Mouse (Mus musculus) ovary, postnatal 14 days (tissue): ENCODE results near the gene Lhpp.

Experiments used
- DNase-seq: peaks from one replicate; pipeline ENCODE4 v3.0.0; 2022; ENCODE audit warnings: low spot score

Gene Lhpp

DNA sequence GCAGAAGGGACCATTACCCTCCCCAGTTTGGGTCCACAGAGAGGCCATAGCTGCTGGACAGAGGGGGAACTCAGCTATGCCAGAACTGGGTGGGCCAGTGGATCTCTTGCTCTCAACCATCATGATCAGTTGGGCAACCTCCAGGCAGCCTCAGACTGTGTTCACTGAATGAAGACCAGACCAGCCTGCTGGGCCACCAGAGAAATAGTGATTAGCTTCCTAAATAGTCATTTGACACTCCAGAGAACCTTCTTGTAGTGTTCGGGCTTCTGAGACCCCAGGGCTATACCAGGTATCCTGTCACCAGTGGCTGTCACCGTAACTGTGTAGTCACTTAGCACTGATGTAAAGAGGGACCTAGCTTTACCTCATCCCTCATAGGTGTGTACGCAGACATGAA lies 71.9 kb downstream of the Lhpp start:
- DNase-seq = no peak

DNA sequence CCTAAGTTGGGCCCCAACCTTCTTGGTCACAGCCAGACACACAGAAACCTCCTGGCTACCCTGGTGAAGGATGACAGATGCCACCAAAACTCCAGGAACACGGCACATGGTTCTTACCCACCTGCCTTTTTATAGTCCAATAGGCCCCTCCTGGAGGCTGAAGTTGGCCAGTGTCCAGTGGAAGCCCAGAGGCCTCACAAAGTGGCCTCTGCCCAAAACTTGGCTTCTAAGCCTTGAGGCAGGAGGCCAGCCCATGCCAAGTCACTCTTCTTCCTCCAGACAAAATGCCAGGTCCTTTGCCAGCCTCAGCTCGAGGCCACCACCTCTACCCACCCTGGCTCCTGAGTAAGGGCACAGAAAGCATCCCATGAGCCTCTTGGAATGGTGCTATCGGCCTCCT lies 72.5 kb downstream of the Lhpp start:
- DNase-seq = no peak

DNA sequence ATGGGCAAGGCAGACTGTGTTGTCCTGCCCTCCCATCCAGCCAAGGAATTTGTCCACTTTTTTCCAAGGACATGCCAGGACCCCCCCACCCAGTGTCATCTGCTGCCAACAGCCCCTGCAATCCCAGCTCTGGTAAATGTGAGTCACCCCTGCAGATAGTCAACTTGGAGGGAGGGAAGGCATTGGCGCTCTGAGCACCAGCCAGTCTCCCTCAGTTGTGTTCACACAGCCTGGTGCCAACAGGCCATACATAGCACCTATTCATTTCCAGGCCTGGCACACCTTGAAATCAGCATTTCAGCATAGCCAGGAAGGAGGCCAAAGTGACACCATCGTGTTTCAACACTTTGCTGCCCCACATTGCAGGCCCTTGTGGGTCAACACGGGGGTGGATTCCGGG lies 73.5 kb downstream of the Lhpp start:
- no peak for DNase-seq

DNA sequence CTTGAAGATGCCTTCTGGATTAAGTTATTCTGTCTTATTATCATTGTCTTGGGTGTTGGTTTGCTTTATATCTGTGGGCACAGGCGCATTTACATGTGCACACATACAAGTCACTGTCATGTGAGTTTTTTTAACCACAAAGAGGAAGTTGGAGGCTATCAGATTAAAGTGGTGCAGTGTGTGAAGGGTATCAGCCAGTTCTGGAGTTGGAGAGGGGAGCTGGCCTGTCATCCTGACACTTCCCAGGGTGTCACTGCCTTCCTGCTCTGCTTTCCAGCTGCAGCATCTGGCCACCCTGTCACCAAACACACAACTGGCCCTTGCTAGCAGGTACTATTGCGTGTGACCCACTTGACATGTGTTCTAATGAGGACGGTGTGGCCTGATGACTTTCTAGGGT lies 76.1 kb downstream of the Lhpp start:
- no peak for DNase-seq

DNA sequence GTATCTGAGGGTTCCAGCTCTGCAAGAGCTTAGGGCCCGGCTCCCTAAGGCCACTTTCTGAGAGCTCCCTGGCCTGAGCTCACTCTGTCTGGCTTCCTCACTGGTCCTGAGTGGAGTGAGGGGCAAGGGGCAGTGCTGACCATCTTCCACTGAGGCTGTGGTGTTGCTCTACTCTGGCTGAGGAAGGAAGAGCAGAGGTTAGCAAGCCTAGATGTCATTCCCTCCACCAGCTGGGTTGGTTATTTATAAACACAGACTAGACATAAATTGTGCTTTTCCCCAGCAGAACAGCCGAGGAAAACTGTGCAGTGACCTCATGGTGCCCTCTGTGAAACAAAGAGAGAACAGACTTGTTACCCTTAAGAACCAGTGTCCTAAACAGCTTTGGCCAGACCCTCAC lies 77.5 kb downstream of the Lhpp start:
- no peak for DNase-seq

DNA sequence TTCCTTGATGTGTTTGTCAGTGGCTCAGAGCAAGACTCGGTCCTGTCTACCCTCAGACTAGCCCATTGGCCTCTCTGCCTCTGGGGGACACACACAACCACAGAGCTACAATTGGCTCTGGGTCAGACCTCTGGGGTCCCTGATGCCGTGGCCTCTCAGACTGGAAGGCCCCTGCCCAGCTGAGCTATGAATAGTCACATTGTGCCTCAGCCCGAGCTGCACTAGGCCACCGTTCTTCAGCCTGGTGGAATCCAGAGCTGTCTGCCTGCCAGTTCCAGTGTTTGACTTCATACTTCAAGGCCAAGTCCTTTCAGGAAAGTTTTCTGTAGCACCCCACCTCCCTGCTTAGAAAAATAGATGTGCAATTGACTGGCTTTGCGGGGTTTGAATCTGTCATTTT lies 78.3 kb downstream of the Lhpp start:
- no peak for DNase-seq

DNA sequence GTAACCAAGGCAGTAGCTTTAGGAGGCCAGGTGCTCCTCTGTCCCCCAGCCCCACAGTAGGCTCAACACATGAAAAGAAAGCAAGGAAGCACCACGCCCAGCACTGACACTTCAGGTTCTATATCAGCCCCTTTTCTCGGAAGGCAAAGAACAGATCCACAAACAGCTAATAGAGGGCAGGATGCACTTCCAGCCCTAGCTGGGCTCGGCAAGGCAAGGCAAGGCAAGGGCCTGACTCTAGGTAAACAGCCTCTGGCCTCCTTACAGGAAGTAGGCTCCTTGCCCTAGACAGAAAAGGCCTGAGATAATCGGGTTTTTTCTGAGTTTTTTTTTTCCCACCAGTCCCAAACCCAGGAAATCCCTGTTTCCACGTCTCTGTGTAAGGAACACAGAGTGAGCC lies 79.3 kb downstream of the Lhpp start:
- no peak for DNase-seq

DNA sequence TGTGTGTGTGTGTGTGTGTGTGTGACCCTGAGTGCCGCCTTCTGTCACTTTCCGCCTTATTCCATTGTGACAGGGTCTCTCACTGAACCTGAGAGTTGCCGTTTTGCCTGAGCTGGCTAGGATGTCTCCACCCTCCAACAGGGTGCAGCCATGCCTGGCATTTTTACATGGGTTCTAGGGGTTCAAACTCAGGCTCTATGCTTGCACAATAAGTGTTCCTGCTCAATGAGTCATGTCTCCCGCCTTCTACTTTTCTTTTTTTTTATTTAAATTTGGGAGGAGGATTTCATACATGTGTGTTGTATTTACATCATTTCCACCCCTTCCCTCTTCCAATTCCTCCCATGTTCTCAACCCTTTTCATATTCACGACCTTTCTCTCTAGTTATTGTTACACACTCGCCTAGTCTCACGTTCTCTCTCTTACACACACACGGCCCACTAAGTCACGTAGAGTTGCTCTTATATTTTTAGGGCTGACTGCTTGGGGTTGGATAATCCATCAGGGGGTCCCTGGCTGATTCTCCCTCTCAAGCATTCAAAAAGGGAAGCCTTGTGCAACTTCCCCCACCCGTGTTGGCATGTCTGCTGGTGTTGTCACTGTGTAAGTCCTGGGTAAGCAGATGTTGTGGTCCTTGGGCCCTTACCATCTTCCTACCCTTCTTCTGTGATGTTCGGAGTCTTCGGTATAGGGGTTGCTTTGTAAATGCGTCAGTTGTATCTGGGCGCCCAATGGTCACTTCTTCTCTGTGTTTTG lies 80.5 kb downstream of the Lhpp start:
- no peak for DNase-seq

DNA sequence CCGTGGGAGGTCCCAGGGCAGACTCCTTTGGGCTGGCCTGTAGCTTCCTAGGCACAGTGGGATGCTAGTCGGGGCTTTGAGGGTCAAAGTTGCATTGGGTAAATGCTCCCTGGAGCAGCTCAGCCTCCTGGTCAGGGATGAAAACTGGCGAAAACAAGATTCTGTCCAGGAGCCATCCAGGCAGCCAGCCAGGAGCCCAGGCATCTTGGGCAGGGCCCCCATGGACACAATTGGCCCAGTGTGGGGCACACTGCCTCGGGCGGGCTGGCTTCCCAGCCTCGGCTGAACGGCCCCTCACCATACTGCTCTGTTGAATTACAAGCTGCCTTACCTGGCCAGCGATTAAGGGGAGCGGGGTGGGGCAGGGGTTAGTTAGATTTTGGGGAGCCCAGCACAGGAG lies 82.3 kb downstream of the Lhpp start:
- no peak for DNase-seq

DNA sequence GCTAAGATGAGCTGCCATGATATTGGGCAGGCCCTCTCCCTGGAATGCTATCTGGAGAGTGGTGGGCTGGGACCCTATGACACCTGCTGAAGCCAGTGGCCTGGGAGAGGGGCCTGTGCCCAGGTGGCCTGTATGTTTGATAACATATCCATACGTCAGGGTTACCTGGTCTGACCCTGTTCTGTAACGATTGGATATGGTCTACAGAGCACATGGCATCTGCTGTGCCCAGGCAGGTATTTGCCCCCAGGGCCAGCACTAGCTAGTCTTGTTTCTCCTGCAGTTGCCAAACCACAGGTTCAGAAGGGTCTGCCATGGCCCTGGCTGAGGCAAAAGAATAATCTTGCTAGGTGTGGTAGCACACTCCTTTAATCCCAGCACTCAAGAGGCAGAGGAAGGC lies 83.1 kb downstream of the Lhpp start:
- DNase-seq = no peak

DNA sequence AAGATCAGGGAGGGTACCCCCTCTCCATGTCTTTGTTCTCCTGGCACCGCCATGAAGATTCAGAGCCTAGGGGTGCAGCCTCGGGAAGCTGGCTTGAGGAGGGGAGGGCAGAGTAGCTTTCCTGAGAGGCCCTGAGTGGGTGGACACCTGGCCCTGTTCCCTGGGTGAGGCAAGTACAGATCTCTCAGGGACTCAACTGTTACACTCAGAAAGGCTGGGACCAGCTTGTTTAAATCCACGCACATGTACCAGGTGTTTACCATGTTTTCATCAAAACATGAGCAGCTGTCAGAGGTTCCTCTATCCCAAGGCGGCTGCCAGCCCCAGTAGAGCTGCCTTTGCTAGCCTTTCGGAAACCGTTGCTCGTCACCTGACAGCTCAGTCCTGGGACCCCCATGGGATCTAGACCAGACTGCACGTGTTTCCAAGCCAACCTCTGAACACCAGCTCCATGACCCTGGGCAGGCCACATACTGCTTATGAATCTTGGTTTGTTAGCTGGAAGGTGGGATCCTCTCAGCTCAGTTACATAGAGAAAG lies 86.9 kb downstream of the Lhpp start:
- no peak for DNase-seq

DNA sequence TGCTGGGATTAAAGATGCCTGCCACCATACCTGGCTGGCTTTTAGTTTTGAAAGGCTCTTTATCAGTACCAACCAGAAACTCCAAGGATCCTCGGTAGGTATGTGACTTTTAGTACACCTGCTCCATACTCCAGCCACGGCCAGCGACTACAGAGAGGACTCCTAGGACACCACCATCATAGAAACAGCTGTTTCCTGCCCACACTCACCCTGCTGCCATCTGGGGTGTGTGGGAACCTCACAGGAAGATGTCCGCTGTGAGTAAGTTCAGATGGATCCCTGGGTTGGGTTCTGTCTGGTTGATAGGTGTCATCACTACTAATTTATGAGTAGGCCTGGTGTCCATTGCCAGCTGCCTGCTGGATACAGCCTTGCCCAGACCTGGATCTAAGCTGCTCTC lies 88.3 kb downstream of the Lhpp start:
- no peak for DNase-seq

DNA sequence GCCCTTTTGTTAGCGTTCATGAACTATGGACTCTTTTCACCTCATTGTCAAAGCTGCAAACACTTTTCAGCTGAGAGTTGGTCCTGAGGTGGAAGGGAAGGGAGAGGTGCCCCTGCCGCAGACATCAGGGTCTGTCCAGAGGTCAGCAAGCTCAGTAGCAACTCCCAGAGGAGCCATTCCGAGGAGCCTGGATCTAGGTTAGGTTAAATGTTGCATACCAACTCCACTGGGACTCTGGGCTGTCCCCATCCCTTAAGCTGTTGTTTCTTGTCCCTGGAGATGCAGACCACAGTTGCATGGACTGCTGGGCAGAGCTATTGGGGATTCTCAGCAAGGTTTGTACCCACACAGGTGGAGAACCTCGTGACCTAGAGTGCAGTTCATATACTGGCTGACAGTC lies 88.7 kb downstream of the Lhpp start:
- DNase-seq = no peak

DNA sequence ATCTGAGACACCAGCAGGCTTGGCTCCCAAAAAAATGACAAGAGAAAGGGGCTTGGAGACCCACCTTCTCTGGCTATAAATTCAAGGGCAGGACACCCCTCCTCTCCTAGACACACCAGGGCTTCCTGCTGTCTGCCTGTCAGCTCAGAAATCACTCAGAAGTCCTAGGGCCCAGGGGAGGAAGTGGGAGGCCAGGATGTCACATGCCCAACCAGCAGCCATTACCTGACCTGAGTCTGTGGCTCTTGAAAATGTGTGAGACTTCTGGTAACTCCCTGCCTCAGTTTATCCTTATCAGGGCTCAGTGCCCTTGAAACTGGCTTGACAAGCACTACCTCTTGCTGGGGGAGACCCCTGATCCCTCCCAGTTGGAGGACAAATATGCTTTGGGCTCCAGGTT lies 89.2 kb downstream of the Lhpp start:
- DNase-seq = no peak

DNA sequence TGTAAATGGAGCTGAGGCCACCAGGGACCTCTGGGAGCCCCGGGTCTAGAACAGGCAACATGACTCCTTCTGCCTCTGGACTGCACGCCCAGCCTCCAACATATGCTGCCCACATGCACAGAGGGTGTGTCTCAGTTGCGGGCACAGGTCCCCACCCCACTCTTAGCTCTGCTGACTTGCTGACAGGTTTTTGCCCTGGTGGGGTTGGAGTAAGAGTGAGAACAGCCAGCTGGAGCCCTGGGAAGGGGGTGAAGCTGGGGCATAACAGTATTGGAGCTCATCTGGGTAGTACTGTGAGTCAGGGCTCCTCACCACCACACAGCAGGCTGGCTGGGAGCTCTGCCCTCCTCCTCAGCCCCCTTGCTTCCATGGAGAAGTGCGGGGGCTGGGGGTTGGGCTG lies 89.7 kb downstream of the Lhpp start:
- no peak for DNase-seq

DNA sequence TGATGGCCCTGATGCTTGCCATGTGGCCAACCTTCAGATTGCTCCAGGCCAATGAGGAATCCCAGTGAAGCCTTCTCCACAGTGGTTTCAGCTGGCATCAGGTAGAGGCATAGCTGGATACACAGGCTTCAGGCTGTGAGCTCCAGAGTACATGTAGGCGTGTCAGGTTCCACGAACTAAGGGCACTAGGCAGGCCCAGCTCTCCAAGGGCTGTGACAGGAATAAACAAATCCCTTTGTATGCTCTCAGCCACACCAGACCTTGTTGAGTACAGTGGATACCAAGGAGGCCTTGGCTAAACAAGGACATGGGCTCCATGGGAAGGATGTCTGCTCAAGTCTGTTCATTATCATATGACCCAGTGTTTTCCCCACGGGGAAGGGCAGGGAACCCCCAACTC lies 91.0 kb downstream of the Lhpp start:
- DNase-seq = no peak

DNA sequence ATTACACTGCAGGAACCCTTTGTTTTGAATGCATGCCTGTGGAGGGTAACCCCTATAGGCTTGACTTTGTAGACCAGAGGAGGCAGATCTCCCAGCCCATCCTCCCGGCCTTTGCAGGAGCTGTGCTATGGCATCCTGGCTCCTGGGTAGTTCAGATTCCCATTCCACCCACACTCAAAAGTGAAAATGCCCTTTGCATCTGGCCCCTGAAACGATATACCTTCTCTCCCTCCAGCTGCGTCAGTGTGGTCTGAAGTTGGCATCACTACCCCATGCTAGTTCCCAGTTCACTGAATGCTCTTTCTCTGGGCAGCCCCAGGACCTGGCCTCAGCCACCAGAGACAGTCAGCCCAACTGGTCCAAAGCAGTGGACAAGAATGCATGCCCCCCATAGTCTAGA lies 91.6 kb downstream of the Lhpp start:
- no peak for DNase-seq

DNA sequence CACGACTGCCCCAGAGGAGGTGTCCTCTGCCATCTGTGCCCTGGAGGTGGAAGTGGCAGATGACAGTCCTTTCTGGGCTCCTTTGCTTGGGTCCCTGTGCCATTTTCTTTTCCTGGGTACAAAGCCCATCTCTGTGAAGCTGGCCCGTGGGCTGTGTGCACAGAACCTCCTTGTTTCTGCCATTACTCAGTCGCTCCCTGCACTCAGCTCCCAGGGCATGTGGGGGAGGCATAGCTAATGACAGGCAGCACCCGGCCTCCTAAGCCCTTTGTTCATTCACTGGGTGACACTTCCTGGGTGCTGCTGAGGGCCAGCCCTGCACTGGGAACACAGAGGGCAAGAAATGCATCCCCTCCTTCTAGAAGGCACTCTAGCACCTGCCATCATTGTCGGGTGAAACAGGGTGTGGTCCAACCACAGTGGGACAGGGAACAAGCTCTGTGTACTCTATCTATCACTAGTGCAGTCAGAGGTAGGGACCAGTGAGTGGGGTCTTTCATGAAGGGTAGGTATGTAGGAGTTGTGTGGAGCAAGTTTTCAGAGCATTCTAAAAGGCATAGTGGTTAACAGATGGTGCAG lies 92.1 kb downstream of the Lhpp start:
- no peak for DNase-seq

DNA sequence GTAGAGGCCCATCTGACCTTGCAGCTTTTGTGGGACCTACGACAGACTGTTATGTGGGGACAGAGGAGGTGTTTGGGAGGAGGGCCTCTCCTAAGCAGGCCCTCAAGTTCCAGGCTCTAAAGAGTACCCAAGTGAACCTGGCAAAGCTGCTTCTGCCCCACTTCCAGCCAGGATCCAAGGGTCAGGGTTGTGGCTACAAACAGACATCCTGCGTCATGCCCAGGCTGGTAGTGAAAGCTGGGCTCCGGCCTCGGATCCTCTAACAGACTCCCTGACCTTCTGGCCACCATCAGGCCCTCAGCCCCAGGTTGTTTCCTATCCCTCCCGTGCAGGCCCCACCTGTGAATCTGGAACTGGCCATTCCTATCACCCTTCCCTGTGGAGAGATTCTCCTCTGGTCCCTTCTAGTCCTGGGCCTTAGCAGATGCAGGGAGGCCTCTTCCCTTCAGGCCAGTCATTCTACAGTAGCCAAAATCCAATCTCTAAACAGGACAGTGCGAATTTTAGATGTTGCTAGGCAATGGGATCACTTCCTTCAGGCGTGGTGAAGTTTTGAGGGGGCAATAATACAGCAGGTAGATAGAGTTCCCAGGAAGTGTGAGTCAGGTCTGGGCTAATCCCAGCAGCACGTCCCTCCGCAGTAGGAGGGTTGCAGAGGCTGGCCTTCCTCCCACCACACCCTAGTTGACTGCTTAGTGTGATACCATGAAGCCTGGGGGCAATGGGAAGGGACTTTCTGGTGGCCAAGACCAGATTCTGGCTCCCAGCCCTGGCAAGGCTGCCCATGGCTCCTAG lies 93.3 kb downstream of the Lhpp start:
- no peak for DNase-seq

DNA sequence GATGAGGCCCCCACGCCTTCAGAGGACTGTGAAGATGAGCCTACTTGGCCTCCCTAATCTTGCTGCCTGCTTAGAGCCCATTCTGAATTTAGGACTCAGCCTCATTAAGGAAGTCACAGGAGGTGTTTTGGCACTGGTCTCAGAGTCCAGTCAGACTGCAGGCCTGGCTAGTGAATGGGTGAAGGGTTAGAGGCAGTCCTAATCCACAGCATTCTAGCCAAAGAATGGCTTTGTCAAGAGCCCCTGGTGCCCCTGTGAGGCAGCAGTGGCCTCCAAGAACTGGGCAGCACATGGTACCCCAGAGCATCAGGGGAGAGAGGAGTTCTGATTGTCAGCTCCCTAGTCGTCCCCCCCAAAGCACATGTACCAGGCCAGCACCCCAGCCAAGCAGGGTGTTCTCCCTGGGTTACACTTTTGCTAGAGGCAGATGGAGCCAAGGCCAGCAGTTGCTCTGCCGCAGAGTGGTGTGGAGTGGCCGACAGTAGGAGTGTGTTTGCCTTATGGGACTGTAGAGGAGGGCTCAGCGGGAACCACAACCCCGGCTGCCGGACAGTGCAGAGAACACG lies 94.0 kb downstream of the Lhpp start:
- DNase-seq = no peak

DNA sequence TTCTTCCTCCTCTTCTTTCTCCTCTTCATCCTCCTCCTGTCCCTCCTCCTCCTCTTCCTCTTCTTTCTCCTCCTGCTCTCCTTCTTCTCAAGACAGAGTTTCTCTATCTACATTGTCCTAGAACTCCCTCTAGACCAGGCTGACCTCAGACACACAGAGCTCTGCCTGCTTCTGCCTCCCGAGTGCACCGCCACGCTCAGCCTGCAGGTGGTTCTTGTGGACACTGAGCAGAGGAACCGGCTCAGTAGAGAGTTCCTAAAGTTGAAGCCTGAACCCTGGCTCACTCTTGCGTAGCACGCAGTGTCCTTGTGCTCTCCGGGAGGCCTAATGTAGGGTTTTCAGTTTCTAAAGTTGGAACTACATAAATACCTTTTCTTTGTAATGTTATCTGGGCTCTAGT lies 94.7 kb downstream of the Lhpp start:
- DNase-seq = no peak

DNA sequence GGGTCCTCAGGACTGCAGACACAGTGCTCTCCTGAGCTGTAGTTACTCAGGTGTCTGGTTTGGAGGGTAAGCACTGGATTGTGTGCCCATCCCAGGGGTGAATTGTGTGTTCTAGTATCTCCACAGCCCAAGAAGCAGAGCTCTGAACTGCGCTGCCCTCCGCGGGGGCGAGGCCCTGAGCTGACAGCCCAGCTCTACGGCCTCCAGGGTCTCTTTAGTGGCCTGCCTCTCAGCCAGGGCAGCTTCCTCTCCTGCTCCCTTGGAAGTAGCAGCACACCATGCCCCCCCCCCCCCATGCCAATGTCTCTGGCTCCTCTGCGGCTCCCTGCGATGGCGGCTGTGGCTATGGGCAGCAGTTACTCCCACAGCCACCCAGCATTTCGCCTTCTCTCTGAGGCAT lies 101.1 kb downstream of the Lhpp start:
- no peak for DNase-seq
